Mouse (Mus musculus) heart, embryonic 15.5 days (tissue): ENCODE data around the gene Trpm3. TPM values are rescaled to one million over a fixed set of nuclear protein-coding genes. Genes with fewer than 3 reads are reported as not detected.

Experiments
- ATAC-seq: fragments of 200-750 bp; cut with Nextera tagmentation; replicated peaks from 2 replicates; pipeline ENCODE4 v1.8.0; 2017; ENCODE audit warnings: low read depth, moderate TSS enrichment; ENCODE audit not compliant: insufficient number of reproducible peaks, insufficient read depth, low FRiP score
- H3K27ac ChIP-seq: fragments of 300-500 bp; sonication (generic); 2 replicates; pipeline ENCODE4 v1.5.1; 2015; ENCODE audit warnings: mild to moderate bottlenecking, inconsistent platforms
- H3K27me3 ChIP-seq: fragments of 300-500 bp; sonication (generic); 2 replicates; pipeline ENCODE4 v1.6.1; 2015; ENCODE audit warnings: inconsistent platforms
- H3K36me3 ChIP-seq: fragments of 300-500 bp; sonication (generic); 2 replicates; pipeline ENCODE4 v1.6.1; 2015; ENCODE audit warnings: mild to moderate bottlenecking, inconsistent platforms
- H3K4me1 ChIP-seq: fragments of 300-500 bp; sonication (generic); replicated peaks from 2 replicates; pipeline ENCODE4 v1.6.1; 2015; ENCODE audit warnings: inconsistent platforms
- H3K4me2 ChIP-seq: fragments of 300-500 bp; sonication (generic); 2 replicates; pipeline ENCODE4 v1.6.1; 2015; ENCODE audit warnings: inconsistent platforms, mild to moderate bottlenecking, moderate library complexity
- H3K4me3 ChIP-seq: fragments of 300-500 bp; sonication (generic); 2 replicates; pipeline ENCODE4 v1.5.1; 2015; ENCODE audit warnings: mild to moderate bottlenecking, inconsistent platforms
- H3K9ac ChIP-seq: fragments of 300-500 bp; sonication (generic); 2 replicates; pipeline ENCODE4 v1.6.1; 2015; ENCODE audit warnings: mild to moderate bottlenecking, inconsistent platforms
- H3K9me3 ChIP-seq: fragments of 300-500 bp; sonication (generic); replicated peaks from 2 replicates; pipeline ENCODE4 v1.6.1; 2016; ENCODE audit warnings: inconsistent platforms
- WGBS: fragments of 180-500 bp; shearing (Covaris S2); methylation state at CpG from one replicate; pipeline ENCODE4 v1.1.7; 2015; ENCODE audit warnings: mixed read lengths; 5-methylcytosine and 5-hydroxymethylcytosine counted together
- polyA plus RNA-seq: library from polyadenylated mRNA; unstranded; fragments of >200 nt; fragmentation: Nextera tagmentation; extraction: Ambion mirVana; gene quantifications from 2 replicates; pipeline ENCODE4 v1.2.1, GENCODE M21; 2015

Gene Trpm3
- polyA plus RNA-seq, 1 experiment from 2014 or later: 0.55 TPM

GRCm38 (mm10) chr19:22700871-22701651 lies 562.2 kb downstream of the Trpm3 start:
- H3K36me3 ChIP-seq: no peaks in the 10 kb centered on the region
- H3K4me2 ChIP-seq: no peak overlapping the region
- H3K27ac ChIP-seq: no peak overlapping the region
- 0 out of 2 replicates have a peak, but pooled peaks cover 3% of the 10 kb centered on the region for H3K4me1 ChIP-seq
- no peaks in the 10 kb centered on the region for H3K9me3 ChIP-seq
- ATAC-seq: no peak
- WGBS: 71% methylated on average over 5 of the region's 5 CpGs
- peaks cover 13% of the 10 kb centered on the region; the same call in 1 of the 2 replicates for H3K27me3 ChIP-seq
- H3K4me3 ChIP-seq: no peak overlapping the region
- no peak overlapping the region for H3K9ac ChIP-seq

GRCm38 (mm10) chr19:22703876-22704275 lies 565.0 kb downstream of the Trpm3 start:
- Histone ChIP-seq H3K9ac (no peak overlapping the region), H3K4me2 (no peak overlapping the region), H3K36me3 (no peaks in the 10 kb centered on the region), H3K27me3 (peaks cover 10% of the 10 kb centered on the region; the same call in 1 of the 2 replicates), H3K4me1 (0 out of 2 replicates have a peak, but pooled peaks cover 3% of the 10 kb centered on the region), H3K9me3 (no peaks in the 10 kb centered on the region), H3K4me3 (no peak overlapping the region), H3K27ac (no peak overlapping the region)
- WGBS: 45% methylated on average over 6 of the region's 6 CpGs
- no peak for ATAC-seq

- no peaks in the 10 kb centered on the region for H3K36me3 ChIP-seq
- no peak overlapping the region for H3K4me2 ChIP-seq
- 0 out of 2 replicates have a peak, but pooled peaks cover 3% of the 10 kb centered on the region for H3K4me1 ChIP-seq
- H3K9me3 ChIP-seq: no peaks in the 10 kb centered on the region
- peaks cover 8% of the 10 kb centered on the region; the same call in 1 of the 2 replicates for H3K27me3 ChIP-seq
- no peak overlapping the region for H3K9ac ChIP-seq
- no peak overlapping the region for H3K27ac ChIP-seq
- no peak overlapping the region for H3K4me3 ChIP-seq
- ATAC-seq: no peak
These were observed 566.6 kb downstream of the Trpm3 start for GRCm38 (mm10) chr19:22705414-22705813.

GRCm38 (mm10) chr19:22719027-22719426 lies 580.2 kb downstream of the Trpm3 start:
- no peaks in the 10 kb centered on the region for H3K9me3 ChIP-seq
- no peak for ATAC-seq
- no peak overlapping the region for H3K27ac ChIP-seq
- H3K4me3 ChIP-seq: no peak overlapping the region
- no peak overlapping the region for H3K9ac ChIP-seq
- H3K4me1 ChIP-seq: no peaks in the 10 kb centered on the region
- H3K4me2 ChIP-seq: no peak overlapping the region
- WGBS: 45% methylated on average over 2 of the region's 2 CpGs
- H3K27me3 ChIP-seq: no peaks in the 10 kb centered on the region
- H3K36me3 ChIP-seq: no peaks in the 10 kb centered on the region

- no peak overlapping the region for H3K4me3 ChIP-seq
- H3K4me1 ChIP-seq: no peaks in the 10 kb centered on the region
- H3K9me3 ChIP-seq: no peaks in the 10 kb centered on the region
- H3K36me3 ChIP-seq: no peaks in the 10 kb centered on the region
- no peak overlapping the region for H3K9ac ChIP-seq
- H3K27ac ChIP-seq: no peak overlapping the region
- no peak for ATAC-seq
- H3K4me2 ChIP-seq: no peak overlapping the region
- no peaks in the 10 kb centered on the region for H3K27me3 ChIP-seq
- WGBS: 63% methylated on average over 2 of the region's 2 CpGs
These were observed 591.0 kb downstream of the Trpm3 start for GRCm38 (mm10) chr19:22729846-22730245.

GRCm38 (mm10) chr19:22730971-22731370 lies 592.1 kb downstream of the Trpm3 start:
- ATAC-seq: no peak
- H3K4me2 ChIP-seq: no peak overlapping the region

GRCm38 (mm10) chr19:22736870-22737269 lies 598.0 kb downstream of the Trpm3 start:
- ATAC-seq: no peak
- H3K36me3 ChIP-seq: no peaks in the 10 kb centered on the region
- H3K4me2 ChIP-seq: no peak overlapping the region
- H3K4me1 ChIP-seq: no peaks in the 10 kb centered on the region
- H3K4me3 ChIP-seq: no peak overlapping the region
- no peak overlapping the region for H3K27ac ChIP-seq
- no peaks in the 10 kb centered on the region for H3K9me3 ChIP-seq
- no peak overlapping the region for H3K9ac ChIP-seq
- WGBS: 43% methylated on average over 2 of the region's 2 CpGs
- H3K27me3 ChIP-seq: no peaks in the 10 kb centered on the region

More at GRCm38 (mm10) chr19:22730971-22731370, 592.1 kb downstream of the Trpm3 start:
- no peaks in the 10 kb centered on the region for H3K27me3 ChIP-seq
- H3K27ac ChIP-seq: no peak overlapping the region
- H3K4me3 ChIP-seq: no peak overlapping the region
- H3K9ac ChIP-seq: no peak overlapping the region
- no peaks in the 10 kb centered on the region for H3K9me3 ChIP-seq
- no peaks in the 10 kb centered on the region for H3K4me1 ChIP-seq
- H3K36me3 ChIP-seq: no peaks in the 10 kb centered on the region

- Histone ChIP-seq H3K4me2 (no peak overlapping the region), H3K27me3 (no peaks in the 10 kb centered on the region), H3K9ac (no peak overlapping the region), H3K9me3 (no peaks in the 10 kb centered on the region), H3K4me1 (no peaks in the 10 kb centered on the region), H3K4me3 (no peak overlapping the region), H3K27ac (no peak overlapping the region), H3K36me3 (no peaks in the 10 kb centered on the region)
- ATAC-seq: no peak
- 51% methylated on average over 3 of the region's 3 CpGs for WGBS
These were observed 600.4 kb downstream of the Trpm3 start for GRCm38 (mm10) chr19:22739240-22739639.

- Histone ChIP-seq H3K4me2 (no peak overlapping the region), H3K4me1 (no peaks in the 10 kb centered on the region), H3K27ac (no peak overlapping the region), H3K4me3 (no peak overlapping the region), H3K36me3 (no peaks in the 10 kb centered on the region), H3K9me3 (no peaks in the 10 kb centered on the region), H3K9ac (no peak overlapping the region), H3K27me3 (no peaks in the 10 kb centered on the region)
- WGBS: 48% methylated on average over 13 of the region's 13 CpGs
- no peak for ATAC-seq
These were observed 614.5 kb downstream of the Trpm3 start for GRCm38 (mm10) chr19:22753311-22753809.

- Histone ChIP-seq H3K4me3 (no peak overlapping the region), H3K4me1 (no peaks in the 10 kb centered on the region), H3K27me3 (no peaks in the 10 kb centered on the region), H3K4me2 (no peak overlapping the region), H3K9me3 (no peaks in the 10 kb centered on the region), H3K27ac (no peak overlapping the region), H3K36me3 (no peaks in the 10 kb centered on the region), H3K9ac (no peak overlapping the region)
- 88% methylated on average over 10 of the region's 10 CpGs for WGBS
- ATAC-seq: no peak
These were observed 615.2 kb downstream of the Trpm3 start for GRCm38 (mm10) chr19:22754071-22754470.

- no peaks in the 10 kb centered on the region for H3K36me3 ChIP-seq
- H3K4me2 ChIP-seq: no peak overlapping the region
These were observed 615.7 kb downstream of the Trpm3 start for GRCm38 (mm10) chr19:22754498-22754897.

GRCm38 (mm10) chr19:22758496-22758895 lies 619.6 kb downstream of the Trpm3 start:
- 77% methylated on average over 2 of the region's 2 CpGs for WGBS

More at GRCm38 (mm10) chr19:22754498-22754897, 615.7 kb downstream of the Trpm3 start:
- Histone ChIP-seq H3K4me1 (no peaks in the 10 kb centered on the region), H3K4me3 (no peak overlapping the region), H3K9ac (no peak overlapping the region), H3K9me3 (no peaks in the 10 kb centered on the region), H3K27ac (no peak overlapping the region), H3K27me3 (no peaks in the 10 kb centered on the region)
- WGBS: 80% methylated on average over 8 of the region's 8 CpGs
- no peak for ATAC-seq

More at GRCm38 (mm10) chr19:22758496-22758895, 619.6 kb downstream of the Trpm3 start:
- Histone ChIP-seq H3K36me3 (no peaks in the 10 kb centered on the region), H3K4me1 (no peaks in the 10 kb centered on the region), H3K27me3 (no peaks in the 10 kb centered on the region), H3K9me3 (no peaks in the 10 kb centered on the region), H3K27ac (no peak overlapping the region), H3K4me3 (no peak overlapping the region), H3K9ac (no peak overlapping the region), H3K4me2 (no peak overlapping the region)
- no peak for ATAC-seq
